Mouse (Mus musculus) liver (tissue): ENCODE data around the gene Rsg1.

Experiments used
- DNase-seq: peaks from one replicate; pipeline ENCODE4 v3.0.0-alpha.2; 2020; ENCODE audit warnings: mixed read lengths

The Rsg1 gene

GRCm38 (mm10) chr4:141248614-141248978 lies 34.8 kb downstream of the Rsg1 start:
- no peak for DNase-seq

GRCm38 (mm10) chr4:141249383-141249782 lies 35.6 kb downstream of the Rsg1 start:
- no peak for DNase-seq

- DNase-seq, result no peak
Observed at GRCm38 (mm10) chr4:141251071-141251470, 37.3 kb downstream of the Rsg1 start.

GRCm38 (mm10) chr4:141252641-141253040 lies 38.9 kb downstream of the Rsg1 start:
- no peak for DNase-seq

GRCm38 (mm10) chr4:141254234-141254633 lies 40.5 kb downstream of the Rsg1 start:
- no peak for DNase-seq

GRCm38 (mm10) chr4:141257440-141257839 lies 43.7 kb downstream of the Rsg1 start:
- peak; percentile 45 for DNase-seq

GRCm38 (mm10) chr4:141259413-141259812 lies 45.7 kb downstream of the Rsg1 start:
- DNase-seq, result no peak

- no peak for DNase-seq
Observed at GRCm38 (mm10) chr4:141260007-141260723, 46.4 kb downstream of the Rsg1 start.

GRCm38 (mm10) chr4:141262906-141263637 lies 49.3 kb downstream of the Rsg1 start:
- DNase-seq, result no peak

GRCm38 (mm10) chr4:141265979-141266637 lies 52.4 kb downstream of the Rsg1 start:
- no peak for DNase-seq

- DNase-seq, result no peak
Observed at GRCm38 (mm10) chr4:141267250-141267649, 53.5 kb downstream of the Rsg1 start.

GRCm38 (mm10) chr4:141267837-141268236 lies 54.1 kb downstream of the Rsg1 start:
- peak; percentile 60 for DNase-seq

GRCm38 (mm10) chr4:141268350-141268749 lies 54.6 kb downstream of the Rsg1 start:
- no peak for DNase-seq

- no peak for DNase-seq
Observed at GRCm38 (mm10) chr4:141269080-141269479, 55.3 kb downstream of the Rsg1 start.

GRCm38 (mm10) chr4:141270201-141270940 lies 56.6 kb downstream of the Rsg1 start:
- DNase-seq, result no peak

GRCm38 (mm10) chr4:141271228-141271627 lies 57.5 kb downstream of the Rsg1 start:
- DNase-seq, result no peak

GRCm38 (mm10) chr4:141271721-141272120 lies 58.0 kb downstream of the Rsg1 start:
- DNase-seq, result no peak

- DNase-seq, result no peak
Observed at GRCm38 (mm10) chr4:141272878-141273277, 59.1 kb downstream of the Rsg1 start.

GRCm38 (mm10) chr4:141273296-141273695 lies 59.5 kb downstream of the Rsg1 start:
- peak; percentile 85 for DNase-seq

- DNase-seq, result no peak
Observed at GRCm38 (mm10) chr4:141274485-141275341, 61.0 kb downstream of the Rsg1 start.
